Mouse (Mus musculus) embryonic fibroblast, embryonic 13.5 days (primary cell): ENCODE results near the gene Gpx1. TPM values are rescaled to one million over a fixed set of nuclear protein-coding genes. Genes with fewer than 3 reads are reported as not detected.

Experiments
- H3K27ac ChIP-seq: 2 replicates; pipeline ENCODE4 v1.5.1; 2012; ENCODE audit warnings: low read length, control low read depth, inconsistent platforms; ENCODE audit not compliant: insufficient read depth
- H3K4me1 ChIP-seq: 2 replicates; pipeline ENCODE4 v1.6.1; 2011; ENCODE audit warnings: low read length; ENCODE audit not compliant: control insufficient read depth, insufficient read depth
- H3K4me3 ChIP-seq: 2 replicates; pipeline ENCODE4 v1.5.1; 2011; ENCODE audit warnings: mild to moderate bottlenecking, control low read depth, low read length; ENCODE audit not compliant: insufficient read depth
- CTCF ChIP-seq: IDR thresholded peaks from 2 replicates; pipeline ENCODE4 v1.5.1; 2011; ENCODE audit warnings: mild to moderate bottlenecking, control low read depth, low read length, moderate library complexity, borderline replicate concordance; ENCODE audit not compliant: insufficient read depth
- POLR2A ChIP-seq: IDR thresholded peaks from 2 replicates; pipeline ENCODE4 v1.6.1; 2011; ENCODE audit warnings: low read depth, mild to moderate bottlenecking, control low read depth, low read length, moderate library complexity
- polyA plus RNA-seq: library from polyadenylated mRNA; stranded (reverse); fragments of >200 nt; gene quantifications from 2 replicates; pipeline ENCODE4 v1.2.4, GENCODE M21; 2011; ENCODE audit warnings: low read depth; ENCODE audit not compliant: missing spikeins, insufficient read length

Gene Gpx1
- polyA plus RNA-seq, 1 experiment = 328 TPM

DNA sequence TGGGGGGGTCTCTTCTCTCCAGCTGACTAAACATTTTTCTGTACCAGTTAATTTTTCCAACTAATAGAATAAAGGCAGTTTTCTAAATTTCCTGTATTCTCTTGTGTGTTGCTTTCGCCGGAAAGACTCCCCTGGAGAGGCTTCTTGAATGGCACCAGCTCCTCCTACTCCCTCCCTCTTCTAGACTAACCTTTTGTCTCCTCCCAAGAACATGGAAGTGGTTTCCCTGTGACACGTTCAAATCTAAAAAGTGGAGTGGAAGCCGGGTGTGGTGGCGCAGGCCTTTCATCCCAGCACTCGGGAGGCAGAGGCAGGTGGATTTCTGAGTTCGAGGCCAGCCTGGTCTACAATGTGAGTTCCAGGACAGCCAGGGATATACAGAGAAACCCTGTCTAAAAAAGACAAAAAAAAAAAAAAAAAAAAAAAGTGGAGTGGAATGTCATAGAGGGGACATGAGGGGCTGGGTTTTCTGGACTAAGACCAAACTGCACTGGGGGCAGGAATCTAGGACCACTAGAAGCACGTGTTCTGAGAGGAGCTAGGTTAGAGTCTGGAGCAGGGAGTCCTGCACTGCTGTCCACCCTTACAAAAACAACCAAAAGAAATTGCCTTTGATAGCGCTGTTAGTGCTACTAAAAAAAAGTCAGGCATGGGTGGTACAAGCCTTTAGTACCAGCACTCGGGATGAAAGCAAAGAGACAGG, 704 bp upstream of the Gpx1 start:
- TF ChIP-seq POLR2A (no peak), CTCF (no peak)
- Histone ChIP-seq H3K4me3 (no peak overlapping the region), H3K27ac (peak overlapping the region; percentile 98), H3K4me1 (peaks cover 9% of the 10 kb centered on the region)

- Histone ChIP-seq H3K4me1 (peaks cover 9% of the 10 kb centered on the region), H3K4me3 (no peak overlapping the region), H3K27ac (peak overlapping the region; percentile 98)
- TF ChIP-seq CTCF = no peak
- TF ChIP-seq POLR2A = no peak
Measured at GRCm38 (mm10) chr9:108338551-108338885, 185 bp upstream of the Gpx1 start.

- no peak; the same call in 1 of the 2 replicates for TF ChIP-seq POLR2A
- no peak for TF ChIP-seq CTCF
- Histone ChIP-seq H3K4me1 (peaks cover 9% of the 10 kb centered on the region), H3K27ac (peak overlapping the region; percentile 98), H3K4me3 (peak overlapping the region; percentile 76)
Measured at GRCm38 (mm10) chr9:108339886-108340257, 1.2 kb downstream of the Gpx1 start.

DNA sequence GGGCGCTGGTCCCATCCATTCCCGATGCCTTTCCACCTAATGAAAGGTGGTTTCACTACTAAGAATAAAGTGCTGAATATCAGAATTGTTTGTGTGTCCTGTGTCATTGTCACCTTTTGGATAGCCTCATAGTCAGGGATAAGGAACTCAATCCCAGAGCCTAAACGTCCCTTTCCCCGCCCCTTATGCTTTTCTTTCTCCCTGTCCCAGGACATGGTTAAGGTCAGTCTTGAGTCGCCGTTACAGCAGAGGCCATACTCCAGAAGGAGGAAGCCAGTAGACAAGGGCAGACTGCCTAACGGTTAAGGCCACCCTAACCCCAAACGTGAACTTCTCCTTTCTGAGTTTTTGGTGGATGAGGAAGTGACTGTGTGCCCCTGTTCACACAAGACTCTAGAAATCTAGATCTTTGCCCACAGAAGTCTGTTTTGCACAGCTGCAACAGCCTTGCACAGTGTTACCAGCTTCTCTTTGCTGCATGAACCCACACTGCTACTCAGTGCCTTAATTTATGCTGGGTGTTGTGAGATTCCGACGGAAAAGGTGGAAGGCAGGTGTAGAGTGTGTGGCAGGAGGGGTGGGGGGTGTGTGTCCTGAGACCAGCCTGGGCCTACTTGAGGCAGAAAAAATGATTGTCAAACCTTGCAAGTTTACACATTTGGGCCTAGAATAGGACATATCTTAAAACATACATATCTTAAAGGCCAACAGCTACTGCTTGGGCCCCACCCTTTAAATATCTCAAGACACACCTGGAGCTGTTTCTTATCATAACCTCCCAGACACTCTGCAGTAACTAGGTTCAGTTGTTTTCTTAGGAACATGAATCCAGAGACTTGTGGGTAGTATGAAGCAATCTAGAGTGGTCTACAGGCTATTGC, 1.8 kb downstream of the Gpx1 start:
- peak; percentile 16; the same call in 1 of the 2 replicates for TF ChIP-seq POLR2A
- no peak for TF ChIP-seq CTCF
- H3K4me1 ChIP-seq = peaks cover 9% of the 10 kb centered on the region
- H3K27ac ChIP-seq = peak overlapping the region; percentile 98
- H3K4me3 ChIP-seq = peak overlapping the region; percentile 76

GRCm38 (mm10) chr9:108341139-108341475, 2.4 kb downstream of the Gpx1 start:
- Histone ChIP-seq H3K4me1 (peaks cover 9% of the 10 kb centered on the region), H3K27ac (peak overlapping the region; percentile 98), H3K4me3 (no peak overlapping the region)
- TF ChIP-seq CTCF = no peak
- peak; percentile 40; the same call in 1 of the 2 replicates for TF ChIP-seq POLR2A

GRCm38 (mm10) chr9:108341801-108342200, 3.1 kb downstream of the Gpx1 start:
- Histone ChIP-seq H3K27ac (peak overlapping the region; percentile 98), H3K4me1 (peaks cover 9% of the 10 kb centered on the region), H3K4me3 (no peak overlapping the region)
- no peak for TF ChIP-seq CTCF
- peak; percentile 30; the same call in 1 of the 2 replicates for TF ChIP-seq POLR2A

GRCm38 (mm10) chr9:108342301-108342831, 3.7 kb downstream of the Gpx1 start:
- Histone ChIP-seq H3K27ac (peak overlapping the region; percentile 98), H3K4me3 (no peak overlapping the region), H3K4me1 (peaks cover 9% of the 10 kb centered on the region)
- TF ChIP-seq POLR2A (no peak), CTCF (no peak)

DNA sequence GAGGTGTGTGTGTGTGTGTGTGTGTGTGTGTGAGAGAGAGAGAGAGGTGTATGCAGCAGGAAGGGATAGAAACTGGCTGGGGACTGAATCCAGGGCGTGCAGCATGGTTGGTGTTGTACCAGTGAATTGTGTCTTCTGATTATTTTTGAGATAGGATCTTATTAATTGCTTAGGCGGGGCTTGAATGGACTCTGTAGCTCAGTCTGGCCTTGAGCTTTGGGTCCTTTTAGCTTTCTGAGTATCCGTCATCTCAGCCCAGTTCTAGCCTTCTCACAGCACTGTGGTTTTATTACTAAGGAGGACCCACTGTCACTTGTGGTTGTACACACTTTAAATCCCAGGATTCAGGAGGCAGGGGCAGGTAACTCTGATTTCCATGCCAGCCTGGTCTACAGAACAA, 4.6 kb downstream of the Gpx1 start:
- H3K27ac ChIP-seq = peak overlapping the region; percentile 98
- H3K4me1 ChIP-seq = peaks cover 9% of the 10 kb centered on the region
- no peak overlapping the region for H3K4me3 ChIP-seq
- TF ChIP-seq CTCF (no peak), POLR2A (no peak)

- no peak overlapping the region for H3K27ac ChIP-seq
- TF ChIP-seq CTCF = no peak
- no peak for TF ChIP-seq POLR2A
Measured at GRCm38 (mm10) chr9:108343835-108344234, 5.1 kb downstream of the Gpx1 start.

DNA sequence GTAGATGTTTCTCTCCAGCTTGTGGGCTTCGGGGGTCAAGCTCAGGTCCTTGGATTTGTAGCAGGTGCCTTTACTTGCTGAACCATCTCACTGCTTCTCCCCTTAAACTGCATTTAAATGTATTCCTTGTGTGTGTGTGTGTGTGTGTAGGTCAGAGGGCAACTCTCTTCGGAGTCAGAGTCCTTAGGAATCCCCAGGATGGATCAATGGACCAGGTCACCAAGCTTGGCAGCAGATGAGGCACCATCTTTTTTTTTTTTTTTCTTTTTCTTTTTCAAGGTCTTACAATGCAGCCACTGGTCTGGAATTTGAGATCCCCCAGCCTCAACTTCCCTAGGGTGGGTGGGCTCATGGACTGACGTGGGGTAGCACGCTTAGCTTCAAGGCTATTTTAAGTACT, 5.8 kb downstream of the Gpx1 start:
- no peak for TF ChIP-seq CTCF
- no peak for TF ChIP-seq POLR2A
- Histone ChIP-seq H3K4me3 (no peak overlapping the region), H3K4me1 (peaks cover 9% of the 10 kb centered on the region), H3K27ac (no peak overlapping the region)

More at GRCm38 (mm10) chr9:108343835-108344234, 5.1 kb downstream of the Gpx1 start:
- Histone ChIP-seq H3K4me1 (peaks cover 9% of the 10 kb centered on the region), H3K4me3 (no peak overlapping the region)
